Mouse (Mus musculus): ENCODE results near the gene Wdr5.
"Not testable (repeated sequence)": the region's sequence is repeated elsewhere in the genome, so short reads cannot be mapped to it uniquely, and the experiment has no call there.

GRCm38 (mm10) chr2:27506658-27507057 lies 8.3 kb upstream of the Wdr5 start:
- not testable (repeated sequence) for TF ChIP-seq CTCF (IDR thresholded peaks at IDR 0.05; ENCODE audit: low read depth, low read length); POLR2A (IDR thresholded peaks at IDR 0.05; ENCODE audit: extremely low read depth, insufficient read depth, low read length)
